Mouse (Mus musculus) liver, postnatal 0 days (tissue): Measurements from ENCODE around the gene Stx8.

Experiments used
- CTCF ChIP-seq: sonication (generic); IDR thresholded peaks from 2 replicates; pipeline ENCODE4 v1.5.1; 2016; ENCODE audit warnings: antibody characterized with exemption, low read depth
- EP300 ChIP-seq: IDR thresholded peaks from 2 replicates; pipeline ENCODE4 v1.6.1; 2016; ENCODE audit warnings: antibody characterized with exemption, low read depth, mild to moderate bottlenecking

DNA sequence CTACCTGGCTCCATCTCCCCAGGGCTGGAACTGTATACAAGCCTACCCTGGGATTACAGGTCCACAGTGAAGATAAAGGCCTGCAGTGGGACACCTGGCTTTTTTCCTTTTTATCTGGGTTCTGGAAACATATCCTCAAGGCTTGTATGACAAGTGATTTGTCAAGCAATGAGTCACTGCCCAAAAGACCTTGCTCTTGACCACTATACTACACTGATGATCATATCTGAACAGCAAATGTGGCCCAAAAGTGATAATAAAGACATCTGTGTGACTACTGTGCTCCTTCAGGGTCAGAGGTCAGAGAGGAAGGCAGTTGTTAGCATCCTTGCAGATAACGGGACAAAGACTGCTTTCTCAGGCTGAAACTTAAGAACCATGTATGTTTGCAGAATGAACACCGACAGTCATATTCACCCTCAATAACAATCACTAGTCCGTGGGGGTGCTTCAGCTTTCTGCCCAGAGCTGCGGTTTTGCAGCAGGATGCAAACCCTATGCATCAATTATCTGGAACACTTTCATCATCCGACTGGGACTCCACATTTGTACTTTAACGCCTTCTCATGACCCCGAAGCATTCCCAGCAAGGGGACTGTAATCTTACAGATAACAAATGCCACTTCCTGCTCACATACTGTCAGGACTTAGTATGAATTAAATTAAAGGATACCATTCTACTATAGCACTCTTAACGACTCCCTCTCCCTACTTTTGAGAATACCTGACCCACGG lies 45.6 kb upstream of the Stx8 start:
- TF ChIP-seq CTCF (no peak), EP300 (no peak)
